Mouse (Mus musculus) WW6 (cell line): ENCODE data around the gene Selenof.
"Not testable (repeated sequence)": the region's sequence is repeated elsewhere in the genome, so short reads cannot be mapped to it uniquely, and the experiment has no call there.

Source experiments
- DNase-seq: peaks from one replicate; pipeline ENCODE4 v3.0.0-alpha.2; 2013; ENCODE audit warnings: low read depth, low spot score

Gene Selenof

DNA sequence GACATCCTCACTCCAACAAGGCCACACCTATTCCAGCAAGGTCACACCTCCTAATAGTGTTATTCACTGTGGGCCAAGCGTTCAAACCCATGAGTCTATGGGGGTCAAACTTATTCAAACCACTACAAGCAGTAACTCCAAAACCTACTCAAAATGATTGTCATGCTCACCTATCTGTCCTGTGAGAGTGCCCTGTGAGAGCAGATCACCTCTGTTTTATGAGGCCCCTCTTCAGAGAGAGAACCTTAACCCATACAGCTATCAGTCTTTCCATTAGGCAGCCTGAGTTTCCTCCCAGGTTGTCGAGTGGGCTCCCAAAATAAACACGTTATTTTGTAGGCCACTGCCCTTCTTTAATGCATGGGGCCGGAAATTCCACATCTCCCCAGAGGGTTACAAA lies 32.3 kb downstream of the Selenof start:
- DNase-seq, result no peak

DNA sequence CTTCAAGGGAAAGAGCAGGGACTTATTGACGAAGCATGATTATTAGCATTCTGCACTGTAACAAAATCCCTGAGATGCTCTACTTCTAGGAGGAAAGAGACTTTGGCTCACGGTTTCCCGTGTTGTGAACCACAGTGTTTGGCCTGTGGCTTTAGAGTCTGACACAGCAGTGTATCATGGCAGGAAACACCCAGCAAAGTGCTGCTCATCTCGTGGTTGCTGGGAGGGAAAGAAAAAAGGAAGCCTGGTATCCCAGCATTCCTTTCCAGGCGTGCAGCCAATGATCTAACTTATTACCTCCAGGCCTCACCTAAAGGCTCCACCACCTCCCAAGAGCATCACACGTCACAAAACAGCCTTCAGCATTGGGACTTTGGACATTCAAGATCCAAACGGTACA lies 32.7 kb downstream of the Selenof start:
- DNase-seq, result no peak

DNA sequence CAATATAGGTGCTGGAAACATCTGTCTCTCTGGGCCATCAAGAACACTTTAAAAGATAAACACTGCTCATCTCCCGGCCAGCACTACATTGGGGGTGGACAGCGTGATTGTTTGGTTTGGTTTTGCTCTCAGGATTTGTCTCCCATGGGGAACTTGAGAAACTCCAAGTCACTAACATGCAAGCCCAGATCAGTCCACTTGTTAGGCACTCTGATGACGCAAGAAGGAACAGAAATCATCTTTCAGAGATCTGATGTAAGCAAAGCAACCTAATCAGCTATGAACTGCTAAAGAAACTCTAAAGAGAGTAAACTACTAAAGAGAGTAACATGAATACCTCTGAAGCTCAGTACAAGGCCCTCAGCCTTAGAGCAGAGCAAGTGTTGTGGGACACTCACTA lies 33.5 kb downstream of the Selenof start:
- no peak for DNase-seq

DNA sequence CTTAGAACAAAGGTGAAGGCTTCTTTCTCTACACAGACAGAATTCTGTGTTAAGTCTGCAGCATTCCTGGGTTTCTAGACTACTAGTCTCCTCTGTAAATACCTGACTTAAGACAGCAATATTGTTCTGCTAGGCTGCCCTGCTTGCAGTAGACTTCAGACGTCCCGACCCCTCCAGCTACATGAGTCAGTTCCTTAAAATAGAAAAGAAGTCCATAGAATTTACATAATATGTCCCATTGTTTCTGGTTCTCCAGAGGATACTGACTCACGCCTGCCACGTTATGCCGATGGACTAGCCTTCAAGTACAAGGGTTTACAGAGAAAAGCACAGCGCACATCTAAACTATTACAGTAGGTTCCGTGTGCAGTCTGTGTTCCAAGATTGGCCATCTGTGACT lies 34.1 kb downstream of the Selenof start:
- DNase-seq, result no peak

DNA sequence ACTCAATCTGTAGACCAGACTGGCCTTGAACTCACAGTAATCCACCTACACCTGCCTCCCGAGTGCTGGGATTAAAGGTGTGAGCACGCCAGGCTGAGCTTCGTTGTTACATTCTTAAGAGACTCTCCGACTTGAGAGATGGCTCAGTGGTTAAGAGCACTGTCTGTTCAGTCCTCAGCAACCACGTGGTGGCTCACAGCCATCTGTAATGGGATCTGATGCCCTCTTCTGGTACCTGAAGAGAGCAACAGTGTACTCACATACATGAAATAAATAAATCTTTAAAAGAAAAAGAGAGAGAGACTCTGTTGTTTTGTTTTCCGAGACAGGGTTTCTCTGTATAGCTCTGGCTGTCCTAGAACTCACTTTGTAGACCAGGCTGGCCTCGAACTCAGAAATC lies 35.7 kb downstream of the Selenof start:
- not testable (repeated sequence) for DNase-seq

DNA sequence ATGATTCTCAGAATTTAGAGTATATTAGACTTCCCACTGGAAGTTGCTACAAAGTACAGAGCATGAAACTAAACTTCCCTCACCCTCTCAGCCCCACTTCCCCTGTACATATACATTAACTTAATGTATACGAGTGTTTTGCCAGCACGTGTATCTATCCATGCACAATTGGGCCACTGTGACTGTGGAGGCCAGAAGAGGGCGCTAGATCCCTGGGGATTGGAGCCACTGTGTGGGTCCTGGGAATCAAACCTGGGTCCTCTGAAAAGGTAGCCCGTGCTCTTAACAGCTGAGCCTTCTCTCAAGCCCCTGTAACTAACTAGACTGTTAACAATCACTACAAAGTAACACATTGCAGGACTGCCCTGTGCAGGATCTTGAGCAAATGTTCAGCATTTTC lies 36.3 kb downstream of the Selenof start:
- no peak for DNase-seq

DNA sequence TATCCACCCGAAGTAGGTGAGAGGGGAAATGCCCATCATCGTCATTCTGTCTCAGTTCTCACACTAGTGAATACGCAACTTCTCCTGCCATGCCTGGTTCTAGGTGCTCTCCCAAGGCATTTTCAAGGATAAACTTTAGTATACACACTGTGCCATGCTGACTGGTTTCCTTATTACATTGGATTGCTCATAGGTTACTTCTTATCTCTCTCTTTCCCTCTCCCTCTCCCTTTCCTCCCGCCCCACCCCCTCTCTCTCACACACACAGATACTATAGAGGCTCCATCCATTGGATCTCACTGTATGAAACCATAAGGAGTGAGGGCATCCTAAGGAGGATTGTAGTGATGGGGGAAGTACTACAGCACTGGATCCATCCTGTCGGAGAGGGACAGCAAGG lies 38.0 kb downstream of the Selenof start:
- no peak for DNase-seq

DNA sequence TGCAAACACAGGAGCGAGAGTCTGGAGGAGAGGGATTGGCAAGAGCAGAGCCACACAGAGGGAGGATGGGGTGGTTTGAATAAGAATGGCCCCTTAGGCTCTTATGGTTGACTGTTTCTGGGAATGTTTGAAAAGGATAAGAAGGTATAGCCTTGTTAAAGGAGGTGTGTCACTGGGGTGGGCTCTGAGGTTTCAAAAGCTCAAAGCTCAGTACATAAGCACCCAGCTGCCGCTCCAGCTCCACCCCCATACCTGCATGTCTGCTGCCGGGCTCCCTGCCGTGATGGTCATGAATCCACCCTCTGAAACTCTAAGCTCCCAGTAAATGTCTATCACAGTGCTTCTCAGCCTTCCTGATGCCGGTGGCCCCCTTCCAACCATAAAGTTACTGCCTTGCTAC lies 40.7 kb downstream of the Selenof start:
- DNase-seq, result no peak

DNA sequence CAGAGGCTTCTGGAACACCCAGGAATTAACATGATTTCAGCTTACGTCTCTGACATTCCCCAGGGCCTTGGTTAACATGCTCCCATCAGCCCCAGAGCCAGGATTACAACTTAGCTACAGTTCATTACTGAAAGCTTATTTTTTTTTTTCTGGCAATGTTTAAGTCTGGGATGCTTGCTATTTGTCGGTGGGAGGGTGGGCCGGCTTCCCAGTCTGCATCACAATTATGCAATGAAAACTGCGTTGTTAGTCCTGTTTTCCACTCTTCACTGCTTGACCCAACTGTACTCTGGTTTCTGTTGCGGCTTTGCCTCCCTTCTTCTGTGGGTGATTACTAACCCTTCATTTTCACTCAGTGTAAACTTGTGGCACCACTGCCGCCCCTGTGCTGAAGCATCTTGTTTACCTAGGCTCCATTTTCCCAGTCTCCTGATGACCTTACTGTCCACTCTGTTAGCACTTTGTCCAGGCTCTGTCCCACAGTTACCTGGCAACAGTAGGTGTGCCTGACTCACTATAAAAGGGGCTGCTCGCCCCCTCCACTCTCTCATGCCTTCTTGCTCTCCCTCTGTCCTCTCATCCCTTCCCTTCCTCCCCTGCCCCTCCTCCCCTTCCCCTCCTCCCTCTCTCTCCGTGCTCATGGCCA lies 41.6 kb downstream of the Selenof start:
- no peak for DNase-seq

DNA sequence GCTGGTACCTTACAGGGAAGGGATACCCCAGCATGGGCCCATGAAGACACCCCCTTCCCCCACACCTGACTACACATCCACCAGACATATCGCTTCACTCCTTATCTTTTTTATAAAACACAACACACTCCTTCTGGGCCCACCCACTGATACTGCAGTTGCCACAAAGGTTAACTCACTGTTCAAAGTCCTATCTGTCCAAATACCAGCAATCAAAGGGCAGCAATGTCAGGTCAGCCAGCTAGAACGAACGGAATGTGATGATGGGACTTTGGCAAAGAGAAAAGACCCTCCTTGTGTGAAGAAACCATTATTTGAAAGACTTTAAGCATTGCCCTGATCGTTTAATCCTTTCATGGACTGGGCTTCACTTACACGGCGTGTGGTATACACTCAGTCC lies 42.3 kb downstream of the Selenof start:
- no peak for DNase-seq

DNA sequence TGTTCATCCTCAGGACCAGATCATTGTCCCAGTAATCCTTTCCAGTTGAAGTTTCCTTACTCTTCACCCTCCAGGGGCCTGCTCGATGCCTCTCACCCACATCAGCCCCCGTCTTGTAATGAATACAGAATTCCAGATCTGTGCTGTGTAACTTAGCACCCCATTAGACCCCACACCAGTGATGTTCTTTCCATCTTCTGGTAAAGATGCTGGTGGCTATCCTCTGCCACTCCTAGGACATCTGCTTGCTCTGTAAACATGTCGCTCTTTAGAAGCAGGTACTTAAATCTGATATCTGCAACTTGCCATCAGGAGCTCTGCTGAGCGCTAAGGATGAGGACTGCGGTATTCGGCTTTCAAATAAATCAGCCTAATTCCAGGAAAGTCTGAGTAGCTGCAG lies 44.2 kb downstream of the Selenof start:
- no peak for DNase-seq

DNA sequence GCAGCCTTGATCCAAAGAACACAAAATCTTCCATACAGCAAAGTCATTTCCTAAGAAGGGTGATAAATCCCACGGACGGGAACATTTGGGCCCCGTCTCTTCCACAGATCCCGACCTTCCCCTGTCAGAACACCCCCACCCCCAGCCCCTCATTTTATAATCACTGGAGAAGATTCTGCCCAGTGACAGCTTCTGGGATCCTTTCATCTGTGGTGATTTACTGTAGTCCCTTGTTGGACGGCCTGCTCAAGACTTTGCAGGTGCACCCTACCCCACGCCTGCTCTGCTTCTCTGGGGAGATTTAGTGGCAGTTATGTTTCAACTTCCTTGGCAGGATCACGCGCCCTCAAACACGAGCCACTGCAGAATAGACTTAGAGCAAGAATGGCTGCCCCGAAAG lies 44.6 kb downstream of the Selenof start:
- no peak for DNase-seq

DNA sequence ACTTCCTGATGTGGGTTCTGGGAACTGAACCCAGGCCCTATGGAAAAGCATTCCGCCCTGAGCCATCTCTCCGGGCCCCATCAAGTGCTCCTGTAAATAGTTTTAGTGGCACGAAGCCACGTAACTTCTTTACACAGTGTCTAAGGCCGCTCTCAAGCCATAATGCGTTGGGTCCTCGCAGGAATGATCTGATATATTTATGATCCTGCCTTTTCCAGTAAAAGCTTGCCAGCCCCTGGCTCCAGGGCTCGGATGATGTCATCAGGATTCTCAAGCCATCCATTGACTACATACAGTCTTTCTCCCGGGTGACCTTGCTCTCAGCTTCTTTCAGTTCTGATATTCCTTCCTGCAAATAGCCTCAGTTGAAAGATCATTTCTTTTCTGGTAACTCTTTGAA lies 45.4 kb downstream of the Selenof start:
- DNase-seq, result no peak

DNA sequence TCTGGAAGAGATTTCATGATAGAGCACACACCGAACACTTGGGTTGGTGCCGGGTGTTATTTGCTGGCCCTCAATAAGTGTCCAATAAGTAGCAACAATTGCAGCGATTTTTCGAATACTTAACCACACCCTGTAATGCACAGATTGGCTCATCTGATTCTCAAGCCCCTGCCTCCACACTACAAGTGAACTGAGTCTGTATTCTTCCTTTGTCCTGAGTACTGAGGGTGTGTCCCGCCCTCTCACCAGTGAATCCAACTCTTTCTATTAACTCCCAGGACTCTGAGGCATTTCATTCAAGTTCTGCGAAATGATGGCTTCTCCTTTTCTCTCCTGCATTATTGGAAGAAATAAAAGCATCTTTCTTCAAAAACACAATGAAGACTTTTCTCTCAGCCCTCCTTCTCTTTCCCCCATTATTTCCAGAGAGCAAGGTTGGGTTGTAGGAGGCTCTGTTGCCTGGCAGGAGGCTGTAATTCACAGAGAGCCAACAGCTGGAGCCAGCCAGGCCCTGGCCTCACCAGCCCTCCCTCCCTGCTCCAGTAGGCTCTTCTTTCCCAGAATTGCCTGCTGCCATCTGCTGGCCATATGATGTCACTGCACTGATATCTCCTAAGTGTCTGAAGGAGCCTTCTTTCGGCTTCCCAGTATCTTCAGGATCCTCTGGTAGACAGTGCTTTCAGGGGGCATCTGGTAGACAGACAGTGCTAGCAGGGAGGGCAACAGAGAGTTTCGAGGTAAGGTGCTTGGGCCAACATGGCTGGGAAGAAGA lies 46.7 kb downstream of the Selenof start:
- no peak for DNase-seq

DNA sequence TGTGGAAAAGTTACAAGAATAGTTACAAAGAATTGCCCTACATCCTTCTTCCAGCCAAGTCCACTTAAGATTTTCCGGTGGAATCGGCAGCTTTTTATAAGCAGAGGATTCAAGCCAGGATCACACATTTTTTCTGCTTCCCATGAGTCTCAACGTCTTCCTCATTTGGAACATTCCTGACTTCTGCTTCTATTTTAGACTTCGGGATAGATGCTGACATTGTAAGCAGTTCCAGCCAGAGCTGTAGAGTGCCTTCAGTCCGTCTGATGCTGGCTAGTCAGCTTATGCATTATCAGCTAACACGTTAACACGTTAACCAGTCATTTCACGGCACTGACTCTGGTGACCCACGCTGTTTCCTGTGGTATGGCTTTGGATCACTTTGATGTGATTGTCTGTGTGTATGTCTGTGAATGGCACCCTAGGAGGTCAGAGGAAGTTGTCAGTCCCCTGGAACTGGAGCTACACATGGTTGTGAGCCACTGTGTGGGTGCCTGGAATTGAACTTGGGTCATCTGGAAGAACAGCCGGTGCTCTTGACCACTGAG lies 47.6 kb downstream of the Selenof start:
- DNase-seq, result no peak

DNA sequence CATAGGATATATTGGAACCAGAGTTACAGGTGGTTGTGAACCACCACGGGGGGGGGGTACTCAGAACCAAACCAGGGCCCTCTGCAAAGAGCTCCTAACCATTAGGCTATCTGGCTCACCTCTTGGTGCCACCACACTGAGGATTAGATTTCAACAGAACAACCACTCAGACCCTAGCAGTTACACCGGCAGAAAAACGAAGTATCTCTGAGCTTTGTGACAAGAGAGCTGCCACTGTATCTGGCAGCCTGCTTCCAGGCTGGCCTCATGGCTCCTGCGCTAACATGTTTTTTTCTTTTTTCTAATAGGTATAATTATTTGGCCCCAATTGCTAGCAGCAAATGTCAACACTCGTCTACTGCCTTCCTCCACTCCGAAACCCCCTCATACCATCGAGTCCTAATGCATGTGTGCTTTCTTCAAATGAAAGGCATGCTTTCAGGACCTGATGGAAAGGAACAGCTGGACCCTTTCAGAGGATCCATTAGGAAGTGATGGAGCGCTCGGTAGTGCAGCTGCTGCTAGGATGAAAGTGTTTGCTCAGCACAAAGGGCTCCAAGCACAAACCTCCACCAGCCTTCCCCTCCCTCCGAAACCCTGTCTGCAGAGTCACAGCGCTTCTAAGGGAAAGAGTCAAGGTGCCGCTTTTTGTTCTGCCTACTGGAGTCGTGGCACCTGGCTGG lies 53.0 kb downstream of the Selenof start:
- DNase-seq, result no peak

DNA sequence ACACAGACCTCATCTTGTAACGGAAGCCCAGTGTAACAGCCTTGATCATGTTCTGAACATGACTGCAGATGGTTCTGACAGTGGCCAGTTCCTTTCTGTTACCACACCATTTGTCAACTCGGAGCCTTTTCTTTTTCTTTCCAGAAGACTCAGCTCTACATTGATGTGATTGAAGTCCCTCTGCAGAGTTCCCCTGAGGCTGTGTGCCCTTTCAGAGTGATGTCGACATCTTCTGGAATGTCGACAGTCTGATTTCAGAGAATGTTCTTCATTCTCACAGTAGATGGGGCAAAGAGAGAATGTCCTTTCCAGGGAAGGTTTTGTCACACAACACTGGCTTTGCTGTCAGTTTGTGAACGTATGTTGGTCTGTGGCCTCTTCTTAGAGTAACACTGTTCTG lies 55.6 kb downstream of the Selenof start:
- DNase-seq, result no peak

DNA sequence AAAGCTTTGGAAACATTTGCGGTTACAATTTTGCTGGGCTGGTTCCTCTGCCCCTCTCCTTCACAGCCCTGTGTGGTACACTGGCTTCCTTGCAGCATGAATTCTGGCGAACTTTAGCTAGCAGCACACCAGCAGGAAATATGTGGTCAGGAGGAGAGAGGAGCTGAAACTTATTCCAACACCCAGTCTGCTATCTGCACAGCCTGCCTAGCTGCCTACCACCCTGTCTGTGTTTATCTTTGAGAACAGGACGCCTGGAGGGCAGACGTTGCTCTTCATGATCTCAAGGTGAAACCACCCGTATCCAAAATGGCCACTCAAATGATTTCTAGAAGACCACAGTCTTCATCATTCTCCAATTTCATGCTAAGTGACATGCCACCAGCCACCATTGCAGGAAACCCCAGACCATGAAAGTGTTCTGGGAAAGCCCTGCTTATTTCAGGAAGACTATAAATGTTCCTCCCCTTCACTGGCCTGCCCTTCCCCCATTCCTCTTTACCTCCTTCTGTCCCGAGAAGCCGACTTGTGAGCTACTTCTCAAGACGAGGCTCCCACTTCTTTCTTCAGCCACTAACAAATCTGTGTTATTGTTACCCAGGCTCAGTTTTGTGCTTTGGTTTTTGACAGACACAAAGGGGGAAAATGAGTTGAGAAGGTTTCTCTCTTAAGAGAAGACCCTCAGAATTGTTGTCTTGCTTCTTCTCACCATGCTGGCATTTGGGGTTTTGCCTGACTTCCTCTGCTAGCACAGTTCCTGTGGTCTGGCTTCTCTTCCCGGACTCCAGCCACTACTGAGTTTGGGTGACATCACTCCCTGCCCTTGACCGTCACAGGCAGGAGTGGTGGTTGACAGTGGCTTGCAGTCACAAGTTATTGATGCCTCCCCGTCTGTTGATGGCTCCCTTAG lies 58.2 kb downstream of the Selenof start:
- no peak for DNase-seq

DNA sequence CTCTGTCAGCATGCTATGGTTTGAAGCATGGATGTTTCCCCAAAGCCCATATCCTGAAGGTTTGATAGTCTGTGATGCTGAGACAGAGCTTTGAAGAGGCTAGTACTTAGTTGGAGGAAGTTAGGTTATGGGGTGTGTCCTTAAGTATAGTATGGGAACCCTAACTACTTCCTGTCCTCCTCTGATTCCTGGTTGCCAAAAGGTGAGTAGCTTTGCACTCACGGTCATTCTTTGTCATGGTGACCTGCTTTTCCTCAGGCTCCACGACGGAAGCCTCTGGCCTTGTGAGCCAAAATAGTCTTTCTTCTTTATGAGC lies 58.8 kb downstream of the Selenof start:
- no peak for DNase-seq

DNA sequence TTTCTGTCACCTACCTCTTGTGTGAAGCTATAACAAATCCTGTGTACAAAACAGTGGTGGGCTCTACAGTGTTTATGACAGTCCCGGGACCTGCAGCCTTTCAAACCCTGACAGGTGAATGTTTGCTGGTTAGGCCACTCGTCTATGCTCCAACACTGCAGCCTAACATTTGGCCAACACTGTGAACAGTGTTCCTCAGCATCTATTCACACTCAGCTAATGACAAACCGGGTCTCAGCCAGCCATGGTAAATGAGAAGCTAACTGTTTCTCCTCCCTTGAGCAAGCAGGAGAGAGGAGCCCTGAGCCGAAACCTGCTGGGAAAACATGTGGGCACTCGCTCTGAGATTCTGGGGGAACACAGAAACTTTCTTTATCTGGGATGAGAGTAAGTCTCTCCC lies 65.1 kb downstream of the Selenof start:
- DNase-seq, result no peak

DNA sequence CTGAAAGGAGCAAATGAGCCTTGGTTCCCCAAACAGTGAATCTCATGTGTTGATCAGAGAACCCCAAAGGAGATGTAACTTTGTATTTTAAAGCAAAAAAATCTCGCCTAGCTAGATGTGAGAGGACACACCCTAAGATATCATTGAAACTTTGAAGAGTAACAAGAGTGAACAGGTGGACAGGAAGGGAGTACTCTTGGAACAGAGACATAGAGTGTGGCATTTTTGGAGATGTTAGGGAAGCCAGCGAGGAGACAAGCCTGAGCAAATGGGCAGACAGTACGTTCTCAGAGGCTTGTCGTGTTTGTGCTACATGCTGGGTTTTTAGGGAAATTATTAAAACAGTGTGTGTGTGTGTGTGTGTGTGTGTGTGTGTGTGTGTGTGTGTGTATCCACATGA lies 68.0 kb downstream of the Selenof start:
- DNase-seq, result no peak

DNA sequence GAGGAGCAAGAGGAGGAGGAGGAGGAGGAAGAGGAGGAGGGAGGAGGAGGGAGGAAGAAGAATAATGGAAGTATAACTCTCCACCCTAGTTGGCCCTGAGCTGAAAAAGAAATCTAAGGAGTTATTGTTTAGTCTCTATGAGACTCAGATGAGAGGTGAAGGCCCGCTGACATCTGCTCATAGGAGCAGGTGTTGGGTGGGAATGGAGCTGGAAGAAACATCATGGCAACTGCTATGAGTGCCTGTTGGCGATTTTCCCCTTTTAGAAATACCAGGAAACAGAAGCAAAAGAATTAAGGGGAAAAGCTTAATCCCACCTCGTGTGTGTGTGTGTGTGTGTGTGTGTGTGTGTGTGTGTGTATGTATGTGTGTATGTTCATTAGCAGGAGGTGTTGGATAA lies 69.3 kb downstream of the Selenof start:
- no peak for DNase-seq
